Mouse (Mus musculus): ENCODE data around the gene Nt5dc3.

DNA sequence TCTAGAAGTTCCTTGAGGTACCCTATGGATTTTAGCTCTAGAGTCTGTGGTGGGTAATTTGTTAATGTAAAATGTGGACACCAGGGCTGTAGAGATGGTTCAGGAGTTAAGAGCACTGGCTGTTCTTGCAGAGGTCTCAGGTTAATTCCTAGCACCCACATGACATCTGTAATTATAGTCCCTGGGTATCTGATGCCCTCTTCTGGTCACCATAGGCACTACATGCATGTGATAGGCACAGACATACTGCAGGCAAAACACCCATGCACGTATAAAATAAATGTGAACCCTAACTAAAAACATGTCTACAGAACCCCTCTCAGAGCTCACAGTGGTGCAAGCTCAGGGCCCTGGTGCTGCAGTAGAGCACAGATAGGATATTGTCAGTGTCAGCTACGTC lies 50.7 kb downstream of the Nt5dc3 start:
- TF ChIP-seq CTCF (IDR thresholded peaks at IDR 0.05; ENCODE audit: borderline replicate concordance, insufficient read depth, low read length) (no peak), POLR2A (IDR thresholded peaks at IDR 0.05; ENCODE audit: low read depth, low read length) (no peak)

Measured in embryonic fibroblast, embryonic 13.5 days (primary cell).